Mouse (Mus musculus): Measurements from ENCODE around the gene Scarb1.

DNA sequence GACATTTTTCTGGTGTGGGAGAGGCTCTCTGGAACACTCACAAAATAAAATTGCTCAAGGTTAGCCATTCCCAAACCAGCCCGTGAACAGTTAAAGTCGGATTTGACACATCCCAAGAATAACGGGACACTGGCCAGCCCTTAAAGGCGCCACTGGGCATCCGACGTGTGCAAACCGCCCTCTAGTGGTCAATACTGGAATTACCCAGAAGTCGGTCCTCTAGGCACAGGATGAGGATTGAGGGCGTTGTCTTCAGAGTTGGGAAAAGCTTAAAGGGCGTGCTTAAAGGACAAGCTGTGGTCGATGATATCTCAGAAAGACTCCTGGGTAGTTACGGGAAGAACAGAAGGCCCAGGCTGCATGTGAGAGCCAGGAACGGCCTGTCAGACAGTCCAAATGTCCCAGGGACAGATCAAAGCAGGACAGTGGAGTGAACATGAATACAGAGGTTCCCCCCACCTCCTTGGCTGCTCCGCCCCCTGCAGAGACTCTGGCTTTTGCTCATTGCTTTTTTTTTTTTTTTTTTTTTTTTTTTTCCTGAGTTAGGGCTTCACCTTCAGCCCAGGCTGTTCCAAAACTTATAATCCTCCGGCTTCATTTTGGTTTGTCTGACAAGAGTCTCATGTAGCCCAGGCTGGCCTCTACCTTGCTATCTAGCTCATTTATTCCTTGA is 69.2 kb downstream of the Scarb1 start:
- TF ChIP-seq GATA1 (IDR thresholded peaks at IDR 0.05; ENCODE audit: low read length) = no peak
- TF ChIP-seq TAL1 (IDR thresholded peaks at IDR 0.05; ENCODE audit: low read length) = no peak
